Mouse (Mus musculus) right cerebral cortex, postnatal 4 days (tissue): ENCODE results near the gene Tlr7.
A peak's percentile ranks its signal among the peaks of the same experiment; 100 is the strongest.
"Not testable (repeated sequence)": the region's sequence is repeated elsewhere in the genome, so short reads cannot be mapped to it uniquely, and the experiment has no call there.

Source experiments
- DNase-seq: peaks from one replicate; pipeline ENCODE4 v3.0.0-alpha.2; 2022

Gene Tlr7

DNA sequence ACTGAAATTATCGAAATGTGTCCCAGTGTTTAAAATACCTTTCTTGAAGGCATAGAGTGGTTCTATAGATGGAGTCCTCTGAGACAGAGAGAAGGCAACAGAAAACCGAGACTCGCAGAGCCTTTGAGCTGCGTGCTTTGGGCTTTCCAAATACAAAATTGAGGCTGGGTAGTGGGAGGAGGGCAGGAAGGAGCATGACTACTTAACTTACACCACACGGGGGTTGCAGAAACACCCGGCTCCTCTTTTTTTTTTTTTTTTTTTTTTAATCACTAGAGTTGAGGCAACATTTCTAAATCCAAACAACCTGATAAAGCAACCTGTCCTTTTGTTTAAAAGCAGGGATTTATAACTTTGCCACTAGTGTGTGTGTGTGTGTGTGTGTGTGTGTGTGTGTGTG is at the start of gene Tlr7:
Gene Tlr7 (minus strand): TSS at position 160 of the 400 bp plus-strand sequence.
- DNase-seq, result no peak

DNA sequence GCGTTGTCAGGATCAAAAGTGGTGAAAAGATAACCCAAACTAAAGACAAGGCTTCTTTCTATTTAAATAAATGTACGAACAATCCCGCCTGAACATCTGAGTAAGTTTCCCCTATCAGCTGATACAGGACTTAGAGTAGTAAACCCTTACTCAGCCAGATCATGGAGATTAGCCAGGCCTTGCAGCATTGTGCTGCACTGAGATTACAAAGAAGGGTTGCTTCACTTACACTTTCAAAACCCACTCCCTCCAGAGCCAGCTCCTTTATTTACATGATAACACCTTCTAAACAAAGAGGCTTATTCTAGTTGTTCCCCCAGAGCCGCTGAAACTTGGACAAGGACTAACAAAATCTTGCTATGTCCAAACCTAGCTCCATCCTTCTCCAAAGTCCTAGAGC is 49.7 kb upstream of the Tlr7 start:
- DNase-seq, result no peak

DNA sequence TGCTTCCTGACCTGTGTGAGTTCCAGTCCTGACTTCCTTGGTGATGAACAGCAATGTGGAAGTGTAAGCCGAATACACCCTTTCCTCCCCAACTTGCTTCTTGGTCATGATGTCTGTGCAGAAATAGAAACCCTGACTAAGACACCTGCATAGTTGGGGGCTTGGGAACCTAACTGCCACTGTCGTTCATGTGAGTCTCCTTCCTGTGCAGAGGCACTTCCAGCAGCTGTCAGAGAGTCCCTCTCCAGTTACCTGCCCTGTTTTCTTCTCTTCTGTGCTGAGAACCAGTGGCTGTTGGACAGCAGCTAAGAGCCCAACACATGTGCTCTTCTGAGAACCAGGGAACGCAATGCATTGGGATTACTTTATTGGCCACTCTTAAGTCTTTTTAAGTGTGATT is 30.9 kb upstream of the Tlr7 start:
- not testable (repeated sequence) for DNase-seq

DNA sequence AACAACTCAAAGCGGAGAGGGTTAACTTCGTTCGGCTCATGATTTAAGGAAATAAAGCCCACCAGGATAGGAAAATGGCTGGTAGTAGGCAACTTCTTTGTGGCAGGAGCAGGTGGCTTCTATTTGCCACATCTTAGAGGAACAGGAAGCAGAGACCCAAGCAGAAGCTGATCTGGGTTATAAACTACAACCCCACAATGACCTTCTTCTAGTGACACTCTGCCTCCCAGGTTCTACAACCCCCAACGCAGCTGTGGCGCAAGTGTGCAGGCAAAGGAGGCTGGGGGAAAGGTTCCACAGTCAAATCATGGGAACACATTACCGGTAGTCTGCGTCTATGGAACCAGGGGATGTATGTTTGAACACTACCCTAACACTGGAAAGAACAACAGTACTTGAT is 29.3 kb upstream of the Tlr7 start:
- no peak for DNase-seq

GRCm38 (mm10) chrX:167357415-167357814 is 27.1 kb upstream of the Tlr7 start:
- DNase-seq, result no peak

- no peak for DNase-seq
Observed at GRCm38 (mm10) chrX:167355965-167356364, 25.6 kb upstream of the Tlr7 start.

GRCm38 (mm10) chrX:167353617-167354016 is 23.3 kb upstream of the Tlr7 start:
- no peak for DNase-seq

- no peak for DNase-seq
Observed at GRCm38 (mm10) chrX:167346440-167346839, 16.1 kb upstream of the Tlr7 start.

GRCm38 (mm10) chrX:167344356-167344755 is 14.0 kb upstream of the Tlr7 start:
- DNase-seq, result no peak

GRCm38 (mm10) chrX:167341811-167342210 is 11.5 kb upstream of the Tlr7 start:
- no peak for DNase-seq

GRCm38 (mm10) chrX:167340190-167340589 is 9.8 kb upstream of the Tlr7 start:
- no peak for DNase-seq

DNA sequence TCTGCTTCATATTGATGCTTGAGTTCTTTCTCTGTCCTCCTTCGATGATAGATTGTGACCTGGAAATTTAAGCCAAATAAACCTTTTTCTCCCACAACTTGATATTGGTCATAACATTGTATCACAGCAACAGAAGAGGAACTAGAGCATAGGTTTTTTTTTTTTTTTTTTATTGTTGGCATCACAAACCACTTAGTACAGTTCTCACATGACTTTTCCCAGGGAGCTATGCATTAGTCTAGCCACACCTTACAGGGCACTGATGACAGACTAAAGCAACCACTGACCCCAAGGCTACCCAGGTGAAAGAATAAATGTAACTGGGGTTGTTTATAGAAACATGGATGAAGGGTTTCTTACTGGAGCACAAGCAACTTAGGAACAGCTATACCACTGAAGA is 7.6 kb upstream of the Tlr7 start:
- no peak for DNase-seq

DNA sequence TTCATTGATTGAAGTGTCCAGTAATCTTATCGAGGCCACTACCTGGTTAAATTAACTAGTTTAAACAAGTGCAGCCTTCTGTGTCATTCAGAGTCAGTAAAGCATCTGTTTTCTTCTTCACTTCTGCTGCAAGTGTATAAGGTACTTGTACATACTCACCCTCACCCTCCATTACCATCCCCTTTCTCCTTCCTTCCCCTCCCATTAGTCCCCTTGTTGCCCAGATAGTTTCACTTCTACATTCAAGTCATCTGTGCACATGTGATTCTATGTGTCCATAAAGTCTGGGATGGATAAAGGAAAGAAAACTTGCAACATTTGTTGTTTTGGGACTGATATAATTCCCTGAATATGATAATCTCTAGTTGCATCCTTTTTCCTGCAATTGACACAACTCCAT is 4.2 kb upstream of the Tlr7 start:
- no peak for DNase-seq

GRCm38 (mm10) chrX:167332607-167333006 is 2.2 kb upstream of the Tlr7 start:
- DNase-seq, result no peak

DNA sequence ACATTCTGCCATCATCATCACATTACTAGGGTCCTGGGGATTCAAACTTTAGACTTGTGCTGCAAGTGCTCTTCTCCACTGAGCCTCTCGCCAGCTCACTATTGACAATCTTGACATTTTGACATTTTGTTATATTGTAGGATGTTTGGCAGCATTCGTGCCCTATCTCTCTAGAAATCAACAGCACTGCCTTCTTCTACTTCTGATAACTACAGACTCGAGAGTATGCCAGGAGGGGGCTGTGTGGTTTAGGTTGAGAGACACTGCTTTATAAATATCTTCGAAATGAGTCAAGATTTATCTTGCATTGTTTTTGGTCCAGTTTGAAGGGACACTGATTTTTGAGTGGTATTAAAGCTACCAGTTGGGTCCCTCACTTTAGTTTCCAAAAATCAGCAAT is 635 bp upstream of the Tlr7 start:
- no peak for DNase-seq

GRCm38 (mm10) chrX:167329620-167330019 is 738 bp downstream of the Tlr7 start:
- no peak for DNase-seq

DNA sequence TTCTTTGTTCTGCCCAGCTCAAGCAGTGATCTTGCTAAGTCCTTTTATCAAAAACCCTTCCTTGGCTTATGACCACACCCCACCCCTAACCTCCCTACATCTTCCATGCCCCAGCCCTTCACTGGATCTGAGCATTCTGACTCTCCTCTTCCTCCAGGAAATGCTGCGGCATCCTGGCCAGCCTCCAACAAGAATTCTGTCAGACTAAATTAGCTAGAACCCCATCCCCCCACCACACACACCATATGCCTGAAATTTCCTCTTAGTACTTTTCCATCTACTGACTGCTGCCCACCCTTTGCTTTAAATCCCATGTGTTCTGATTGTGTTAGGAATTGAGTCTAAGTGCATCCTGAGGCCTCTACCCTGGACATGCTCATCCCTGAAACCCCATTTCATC is 1.3 kb downstream of the Tlr7 start:
- DNase-seq, result peak; percentile 25

DNA sequence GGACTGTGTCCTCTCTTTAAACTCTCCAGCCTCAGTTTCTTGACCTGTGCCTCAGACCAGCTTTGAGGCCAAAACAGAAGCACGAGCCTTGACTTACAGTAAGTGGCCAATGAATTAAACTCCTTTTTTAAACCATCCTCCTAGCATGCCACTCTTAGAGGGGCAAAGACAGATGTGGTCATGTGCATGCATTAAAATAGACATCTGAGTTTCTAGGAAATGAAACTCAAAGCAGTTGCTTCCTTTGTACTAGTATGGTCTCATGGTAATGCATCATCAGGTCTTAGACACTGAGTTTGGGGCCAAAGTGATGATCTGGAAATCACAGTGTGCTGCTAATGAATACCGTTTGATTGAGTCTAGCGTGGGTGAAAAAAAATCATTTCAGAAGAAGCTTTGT is 1.8 kb downstream of the Tlr7 start:
- no peak for DNase-seq

DNA sequence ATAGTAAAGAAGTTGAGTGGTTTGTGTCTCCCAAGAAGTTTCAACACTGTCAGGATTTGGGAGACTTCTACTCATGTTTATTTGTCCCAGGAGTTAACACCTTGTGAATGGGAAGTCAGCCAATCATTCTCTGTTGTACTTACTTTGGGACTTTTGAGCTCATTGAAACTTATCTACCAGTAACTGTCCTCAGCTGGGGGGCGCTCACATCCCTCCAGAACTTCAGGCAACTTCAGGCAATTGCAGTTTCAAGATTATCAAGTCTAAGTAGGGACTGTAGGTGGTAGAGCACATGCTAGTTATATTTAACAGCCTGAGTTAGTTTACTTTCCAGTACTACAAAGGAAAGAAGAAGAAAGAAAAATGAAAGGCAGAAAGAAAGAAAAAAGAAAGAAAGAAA is 6.6 kb downstream of the Tlr7 start:
- DNase-seq, result no peak

DNA sequence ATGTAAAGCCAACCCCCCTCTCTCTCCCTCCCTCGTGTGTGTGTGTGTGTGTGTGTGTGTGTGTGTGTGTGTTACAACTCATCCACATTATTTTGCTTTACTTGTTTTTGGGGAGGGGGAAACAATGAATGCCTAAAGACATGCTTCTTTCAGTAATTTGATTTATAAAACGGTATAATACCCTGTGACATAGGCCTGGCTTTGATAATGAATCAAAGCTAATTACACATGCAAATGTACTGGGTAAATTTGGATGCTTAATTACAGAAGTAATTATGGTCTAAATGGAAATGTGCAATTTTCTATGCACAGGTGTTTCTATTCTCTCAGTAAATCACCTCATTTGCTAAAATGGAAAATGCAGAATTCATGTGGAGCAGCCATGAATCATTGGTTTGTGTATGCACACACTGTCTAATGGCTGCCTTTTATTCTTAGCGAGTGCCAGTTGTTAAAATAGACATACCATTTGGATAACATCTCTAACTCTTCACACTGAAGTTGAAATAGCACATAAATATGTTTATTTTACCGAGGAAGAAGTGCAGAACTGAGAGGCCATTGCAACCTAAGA is 9.0 kb downstream of the Tlr7 start:
- DNase-seq, result no peak

DNA sequence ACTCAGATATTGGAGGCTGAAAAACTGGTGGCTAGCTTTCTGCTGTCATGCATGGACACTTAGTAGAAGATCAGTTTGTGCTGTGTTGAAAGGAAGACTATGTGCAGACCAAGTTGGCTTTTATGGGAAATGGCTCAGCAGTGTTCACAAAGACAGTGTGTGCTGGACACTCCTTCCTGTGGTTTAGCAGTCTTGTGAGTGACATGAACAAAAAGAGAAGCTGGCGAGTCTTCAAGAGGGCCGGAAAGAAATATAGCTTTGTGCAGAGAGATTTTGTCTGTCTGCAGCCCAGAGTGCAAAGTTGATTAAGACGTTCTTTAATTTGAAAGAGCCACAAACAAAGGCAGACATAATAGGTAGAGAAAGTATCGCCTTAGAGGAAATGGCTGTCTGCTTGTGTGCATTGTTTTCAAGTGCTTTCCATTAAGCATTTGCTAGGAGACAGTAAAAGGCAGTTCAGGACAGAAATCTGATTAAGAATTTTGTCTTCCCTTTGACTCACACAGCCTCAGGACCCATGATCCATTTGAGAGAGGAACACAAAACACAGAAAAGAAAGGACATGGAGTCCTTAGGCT is 11.4 kb downstream of the Tlr7 start:
- DNase-seq, result no peak

DNA sequence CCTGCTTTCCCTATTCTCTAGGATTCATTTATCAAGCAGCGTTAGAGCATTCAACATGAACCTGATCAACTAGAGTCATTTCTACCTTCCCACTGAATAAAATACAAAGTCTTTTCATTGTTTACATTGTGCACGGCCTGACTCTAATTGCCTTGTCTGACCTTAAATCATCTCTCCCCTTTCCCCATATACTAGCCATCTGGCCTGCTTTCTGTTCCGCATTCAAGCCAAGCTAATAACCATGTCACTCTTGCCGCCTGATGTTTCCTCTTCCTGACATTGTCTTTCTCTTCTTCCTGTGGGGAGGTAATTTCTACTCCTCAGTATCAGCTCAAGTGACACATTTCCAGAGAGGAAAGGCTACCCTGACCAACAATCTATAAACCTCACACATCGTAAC is 14.6 kb downstream of the Tlr7 start:
- no peak for DNase-seq

DNA sequence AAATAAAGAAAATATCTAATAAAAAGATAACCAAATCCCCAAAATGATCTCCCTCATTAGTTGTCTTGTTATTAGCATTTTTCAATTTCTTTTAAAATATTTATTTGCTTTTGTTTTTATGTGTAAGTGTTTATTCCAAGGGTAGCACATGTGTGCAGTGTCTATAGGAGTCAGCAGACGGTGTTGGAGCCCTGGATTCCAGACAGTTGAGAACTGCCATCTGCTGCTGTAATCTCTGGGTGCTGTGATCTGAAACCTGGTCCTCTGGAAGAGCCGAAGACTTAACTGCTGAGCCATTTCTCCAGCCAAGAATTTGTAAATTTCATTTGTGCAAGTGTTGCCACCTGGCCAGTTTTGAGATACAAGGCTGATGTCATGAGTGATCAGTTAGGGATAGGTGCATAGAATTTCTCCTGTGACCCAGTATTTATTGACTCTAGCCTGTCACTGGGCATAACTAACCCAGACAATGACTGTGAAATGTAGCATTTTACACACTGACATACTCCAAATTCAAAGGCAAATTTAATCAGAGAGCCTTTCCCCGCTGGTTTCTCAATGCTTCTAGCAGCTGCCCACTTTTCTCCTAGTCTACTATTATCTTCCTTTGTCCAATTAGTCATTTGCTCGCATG is 15.1 kb downstream of the Tlr7 start:
- DNase-seq, result no peak

DNA sequence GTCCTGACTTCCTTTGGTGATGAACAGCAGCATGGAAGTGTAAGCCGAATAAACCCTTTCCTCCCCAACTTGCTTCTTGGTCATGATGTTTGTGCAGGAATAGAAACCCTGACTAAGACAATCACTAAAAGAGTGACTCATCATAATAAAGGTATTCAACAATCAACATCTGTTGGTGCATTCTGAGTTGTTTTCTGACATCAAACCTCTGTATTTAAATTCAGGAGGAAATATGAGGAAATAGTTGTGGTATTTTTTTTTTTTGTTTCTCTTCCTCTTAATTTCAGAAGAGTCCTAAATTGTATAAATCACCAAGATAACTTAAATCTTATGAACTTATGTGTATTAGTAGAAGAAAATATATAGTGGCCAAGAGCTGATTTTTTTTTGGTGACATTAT is 28.3 kb downstream of the Tlr7 start:
- not testable (repeated sequence) for DNase-seq

DNA sequence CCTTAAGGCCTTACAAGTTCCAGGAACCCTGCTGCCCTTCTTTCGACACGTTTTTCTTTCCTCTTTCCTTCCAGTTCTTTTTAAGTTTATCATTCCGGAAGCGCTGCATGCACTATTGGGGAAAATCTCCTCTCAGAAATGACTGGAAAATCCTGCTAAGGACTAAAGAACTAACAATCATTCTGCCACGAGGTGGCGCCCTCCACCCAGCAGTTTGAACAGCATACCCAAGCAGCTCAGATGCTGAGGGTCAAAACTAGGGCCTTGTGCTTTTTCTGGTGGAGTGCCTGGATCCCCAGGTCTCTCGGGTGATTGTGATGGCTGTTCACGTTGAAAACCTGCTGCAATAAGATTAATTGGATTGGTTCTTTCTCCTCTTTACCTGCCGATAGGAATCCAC is 53.4 kb downstream of the Tlr7 start:
- peak; percentile 79 for DNase-seq
